ENCODE assay signal across 9 mouse cellular contexts in the genomic region with DNA sequence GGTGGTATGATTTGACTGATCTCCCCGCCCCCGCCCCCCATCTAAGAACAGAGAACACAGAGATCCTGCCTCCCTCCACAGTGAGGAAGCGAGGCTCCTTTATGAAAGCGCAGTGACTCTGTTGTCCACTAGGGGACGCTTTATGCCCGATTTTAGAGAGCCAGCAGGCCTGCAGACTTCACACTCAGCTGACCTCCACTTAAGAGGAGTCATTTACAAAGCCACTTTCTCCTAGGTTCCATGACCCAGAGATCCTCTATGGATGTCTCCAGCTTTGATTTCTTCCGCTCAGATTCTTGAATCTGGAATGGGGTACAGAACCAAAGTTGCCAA. TPM values are rescaled to one million over a fixed set of nuclear protein-coding genes. Genes with fewer than 3 reads are reported as not detected.
A peak's percentile ranks its signal among the peaks of the same experiment; 100 is the strongest.
DNase-seq lines count a peak whose midpoint lies in the region; ATAC-seq and TF ChIP-seq lines count a peak whose summit lies in the region.
"Had no signal": no experiment of that assay in that cellular context is flagged by ENCODE, and none has a peak within 500 bp of the region (broad histone marks: within the 10 kb centered on the region; RNA-seq: fewer than 3 reads in every experiment).

No protein-coding gene starts in this region.

- H3K4me1 ChIP-seq in kidney, adult 2 months (ENCODE audit: control insufficient read depth, insufficient read depth, low read length), result peaks cover 16% of the 10 kb centered on the region
- no peaks in the 10 kb centered on the region for H3K4me1 ChIP-seq in liver, embryonic 12.5 days

- H3K9me3 ChIP-seq in liver, embryonic 12.5 days (replicated peaks), result no peaks in the 10 kb centered on the region

- H3ac ChIP-seq in myocyte (ENCODE audit: control insufficient read depth, insufficient read length), result no peak overlapping the region

- H3K4me3 ChIP-seq in kidney, adult 2 months (ENCODE audit: insufficient read depth, low read depth, low read length), result no peak overlapping the region
- no peak overlapping the region for H3K4me3 ChIP-seq in liver, embryonic 12.5 days
- no peak overlapping the region for H3K4me3 ChIP-seq in myocyte
- H3K4me3 ChIP-seq: erythroblast, embryonic 14.5 days had no signal

- peak; percentile 96 for TF ChIP-seq CTCF in kidney, adult 2 months (conservative IDR thresholded peaks at IDR 0.05; ENCODE audit: insufficient read depth, insufficient read length, low read depth, low read length)

- peak; percentile 33 for ATAC-seq in liver, embryonic 12.5 days

- peak; percentile 81 to 82 for DNase-seq in B cell, adult 2 months
- DNase-seq in adrenal gland, adult (ENCODE audit: inconsistent age in 2 of 2, low spot score in 1 of 2), result peak; percentile 83 to 95
- DNase-seq in embryo, embryonic 11 days, result peak; percentile 85
- peak; percentile 90 for DNase-seq in heart, adult 8-10 months (ENCODE audit: low spot score)
- peak; percentile 86 for DNase-seq in kidney, adult 2 months
- peak; percentile 90 for DNase-seq in splenic B cell, adult 2 months (ENCODE audit: low read depth, low spot score)

- H3K79me2 ChIP-seq in myocyte (ENCODE audit: control insufficient read depth, insufficient read depth), result no peaks in the 10 kb centered on the region

- no peaks in the 10 kb centered on the region for H3K27me3 ChIP-seq in kidney, adult 2 months (replicated peaks; ENCODE audit: control insufficient read depth, insufficient read depth, low read length)
- H3K27me3 ChIP-seq in liver, embryonic 12.5 days (replicated peaks), result peaks cover 17% of the 10 kb centered on the region
- no peaks in the 10 kb centered on the region for H3K27me3 ChIP-seq in myocyte (ENCODE audit: control insufficient read depth, insufficient read depth, insufficient read length)
- H3K27me3 ChIP-seq in splenic B cell, adult 2 months (ENCODE audit: control insufficient read depth, insufficient read depth, low read length, poor library complexity, severe bottlenecking), result no peaks in the 10 kb centered on the region

- no peak for TF ChIP-seq POLR2A in kidney, adult 2 months (IDR thresholded peaks at IDR 0.05; ENCODE audit: low read depth, low read length)
- no peak for TF ChIP-seq POLR2A in myocyte (IDR thresholded peaks at IDR 0.05; ENCODE audit: insufficient read length, low read depth)

- H3K36me3 ChIP-seq in kidney, adult 2 months (ENCODE audit: control insufficient read depth, insufficient read depth, low read length), result no peaks in the 10 kb centered on the region
- no peaks in the 10 kb centered on the region for H3K36me3 ChIP-seq in liver, embryonic 12.5 days
- H3K36me3 ChIP-seq in myocyte (ENCODE audit: control insufficient read depth, insufficient read depth), result no peaks in the 10 kb centered on the region
- H3K36me3 ChIP-seq in splenic B cell, adult 2 months (ENCODE audit: control insufficient read depth, insufficient read depth, low read length, poor library complexity, severe bottlenecking), result no peaks in the 10 kb centered on the region

- H3K4me2 ChIP-seq in liver, embryonic 12.5 days, result no peak overlapping the region
- peak overlapping the region; percentile 94 for H3K4me2 ChIP-seq in myocyte (ENCODE audit: low read depth)

- 1% methylated on average over 7 of the region's 7 CpGs for WGBS in kidney, adult 2 months
- 4% methylated on average over 7 of the region's 7 CpGs for WGBS in liver, embryonic 12.5 days (ENCODE audit: insufficient replicate concordance)

- H3K27ac ChIP-seq in kidney, adult 2 months (ENCODE audit: insufficient read depth, low read depth, low read length), result no peak overlapping the region
- no peak overlapping the region for H3K27ac ChIP-seq in liver, embryonic 12.5 days

- H3K9ac ChIP-seq in liver, embryonic 12.5 days, result no peak overlapping the region

TF ChIP-seq in myocyte, 11 proteins besides CTCF, POLR2A, EP300 and RAD21:
- no peak for TF ChIP-seq MAX (IDR thresholded peaks at IDR 0.05; ENCODE audit: low read depth)
- TF ChIP-seq USF1 (IDR thresholded peaks at IDR 0.05; ENCODE audit: low read depth), result peak; percentile 31
- TF ChIP-seq POLR2AphosphoS2 (IDR thresholded peaks at IDR 0.05; ENCODE audit: insufficient read length, low read depth), result no peak
- TF ChIP-seq MYOD1 (IDR thresholded peaks at IDR 0.05; ENCODE audit: control insufficient read depth in 1 of 3, insufficient read length in 2 of 3, low read depth in 2 of 3), result no peak
- no peak for TF ChIP-seq MYOG (IDR thresholded peaks at IDR 0.05; ENCODE audit: control insufficient read depth in 1 of 3, insufficient read depth in 1 of 3, insufficient read length in 2 of 3, low read depth in 2 of 3)
- TF ChIP-seq CEBPB (IDR thresholded peaks at IDR 0.05; ENCODE audit: insufficient read depth, poor library complexity, severe bottlenecking), result no peak
- no peak for TF ChIP-seq TCF12 (IDR thresholded peaks at IDR 0.05; ENCODE audit: insufficient read depth, poor library complexity, severe bottlenecking)

RNA-seq across cellular contexts. Expression of gene Camk2g, which starts 9.7 kb away (rescaled TPM):
- 10 to 100 TPM; 47.2 to 73.5 (median 58.4) TPM for total RNA-seq in heart, adult 8-10 months (2022)
- 15.4 and 16.0 TPM in 2 replicates for polyA plus RNA-seq in kidney, adult 2 months (2012; rRNA removed)
- 13.2 and 15.6 TPM in 2 replicates for polyA plus RNA-seq in liver, embryonic 12.5 days (2016; fragmentation: Nextera tagmentation; extraction: Ambion mirVana)
- polyA plus RNA-seq in myocyte (2012; fragmentation: generic; extraction: Trizol), result 57.2 TPM

RNA-seq across cellular contexts. Expression of gene Plau, which starts 32.9 kb away (rescaled TPM):
- 1 to 10 TPM; 4.9 to 7.7 (median 5.6) TPM for total RNA-seq in heart, adult 8-10 months (2022)
- 261 and 276 TPM in 2 replicates for polyA plus RNA-seq in kidney, adult 2 months (2012; rRNA removed)
- 0.49 TPM in 2 replicates for polyA plus RNA-seq in liver, embryonic 12.5 days (2016; fragmentation: Nextera tagmentation; extraction: Ambion mirVana)
- polyA plus RNA-seq in myocyte (2012; fragmentation: generic; extraction: Trizol), result 40.1 TPM
- polyA plus RNA-seq: erythroblast, embryonic 14.5 days had no signal

Comparison
In these comparisons a context has a peak if more than half of its experiments do, and no peak if none do; other contexts are left out.
1. RNA of gene Plau, which starts 32.9 kb away (polyA plus RNA-seq): 261 to 276 TPM in kidney, adult 2 months and 40.1 TPM in myocyte (single experiment); 0.49 TPM in liver, embryonic 12.5 days; every median in the first group is over 10 times any median in the second.
2. Peak in every context shown above with its lines, with median percentiles within 50 percentile points of each other: DNase-seq.